Mouse (Mus musculus) C2C12 (cell line): ENCODE measurements at regions not wholly inside any gene's neighbourhood (a gene's known extent, or its start where the extent isn't known, plus 50 kb on each side); places are given as distances from the start of the nearest gene placed in this dataset.

Source experiments
- CEBPB ChIP-seq: IDR thresholded peaks from one replicate; pipeline ENCODE4 v1.6.1; 2011; ENCODE audit warnings: low read depth, mild to moderate bottlenecking, control low read depth, moderate library complexity
- CTCF ChIP-seq: IDR thresholded peaks from one replicate; pipeline ENCODE4 v1.5.1; 2011; ENCODE audit not compliant: control insufficient read depth, insufficient read depth, insufficient read length
- FOSL1 ChIP-seq: IDR thresholded peaks from one replicate; pipeline ENCODE4 v1.8.0; 2011; ENCODE audit warnings: mild to moderate bottlenecking, low read length; ENCODE audit not compliant: poor library complexity, insufficient read depth, severe bottlenecking
- MAX ChIP-seq: IDR thresholded peaks from one replicate; pipeline ENCODE4 v1.6.1; 2011; ENCODE audit warnings: mild to moderate bottlenecking, control low read depth
- MYOD1 ChIP-seq: IDR thresholded peaks from one replicate; pipeline ENCODE4 v1.6.1; 2011; ENCODE audit warnings: low read depth; ENCODE audit not compliant: control insufficient read depth, insufficient read length

DNA sequence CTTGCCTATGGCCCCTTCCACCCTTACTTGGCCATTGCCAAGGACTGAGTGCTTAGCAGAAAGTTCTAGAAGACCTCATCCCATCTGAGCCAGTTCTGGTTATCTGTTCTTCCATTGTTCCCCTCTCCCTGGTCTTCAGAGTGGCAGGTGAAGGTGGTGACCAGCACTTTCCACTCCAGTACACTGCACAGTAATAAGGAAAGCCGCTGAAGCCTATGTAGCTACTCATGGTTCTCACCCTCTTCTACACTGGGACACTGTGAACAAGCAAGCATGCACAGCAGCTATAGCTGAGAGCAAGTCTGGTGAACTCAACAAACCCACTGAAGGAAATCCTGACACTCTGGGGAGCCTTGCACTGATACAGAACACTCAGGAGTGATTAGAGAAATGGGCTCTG lies 175.4 kb downstream of the Lmo4 start:
- TF ChIP-seq CTCF (no peak), MAX (no peak), FOSL1 (no peak), MYOD1 (no peak), CEBPB (no peak)
